Mouse (Mus musculus): ENCODE measurements around the gene Nosip.

GRCm38 (mm10) chr7:45100046-45100445, 37.8 kb downstream of the Nosip start:
- TF ChIP-seq ZNF384 (IDR thresholded peaks at IDR 0.05; ENCODE audit: low read depth, low read length) = no peak
- no peak for TF ChIP-seq ZC3H11A (IDR thresholded peaks at IDR 0.05; ENCODE audit: borderline replicate concordance, low read depth, low read length)
- no peak for TF ChIP-seq HCFC1 (IDR thresholded peaks at IDR 0.05; ENCODE audit: borderline replicate concordance, insufficient read depth, low read length)

All from ES-E14 (cell line).